Mouse (Mus musculus) embryonic facial prominence, embryonic 11.5 days (tissue): Measurements from ENCODE around the gene Lpar5. TPM values are rescaled to one million over a fixed set of nuclear protein-coding genes. Genes with fewer than 3 reads are reported as not detected.

Experiments
- ATAC-seq: fragments of 200-750 bp; cut with Nextera tagmentation; replicated peaks from 2 replicates; pipeline ENCODE4 v1.8.0; 2017; ENCODE audit warnings: low read depth; ENCODE audit not compliant: insufficient number of reproducible peaks, low FRiP score, low TSS enrichment
- DNase-seq: peaks from one replicate; pipeline ENCODE4 v3.0.0-alpha.2; 2015; ENCODE audit warnings: low spot score
- H3K27ac ChIP-seq: fragments of 300-500 bp; sonication (generic); replicated peaks from 2 replicates; pipeline ENCODE4 v1.5.1; 2014; ENCODE audit warnings: mild to moderate bottlenecking, low read depth, low read length, control low read depth
- H3K27me3 ChIP-seq: fragments of 300-500 bp; sonication (generic); 2 replicates; pipeline ENCODE4 v1.6.1; 2014; ENCODE audit warnings: mild to moderate bottlenecking, low read length, moderate library complexity, mixed read lengths; ENCODE audit not compliant: control insufficient read depth, insufficient read depth
- H3K36me3 ChIP-seq: fragments of 300-500 bp; sonication (generic); replicated peaks from 2 replicates; pipeline ENCODE4 v1.6.1; 2014; ENCODE audit warnings: low read depth, mild to moderate bottlenecking, low read length, moderate library complexity, mixed read lengths; ENCODE audit not compliant: control insufficient read depth, insufficient read depth
- H3K4me1 ChIP-seq: fragments of 300-500 bp; sonication (generic); 2 replicates; pipeline ENCODE4 v1.6.1; 2014; ENCODE audit warnings: low read length, mixed read lengths; ENCODE audit not compliant: control insufficient read depth, insufficient read depth
- H3K4me2 ChIP-seq: fragments of 300-500 bp; sonication (generic); 2 replicates; pipeline ENCODE4 v1.6.1; 2014; ENCODE audit warnings: low read depth, mild to moderate bottlenecking, control low read depth, low read length, moderate library complexity
- H3K4me3 ChIP-seq: fragments of 300-500 bp; sonication (generic); 2 replicates; pipeline ENCODE4 v1.5.1; 2014; ENCODE audit warnings: low read depth, low read length, control low read depth
- H3K9ac ChIP-seq: fragments of 300-500 bp; sonication (generic); replicated peaks from 2 replicates; pipeline ENCODE4 v1.6.1; 2014; ENCODE audit warnings: mild to moderate bottlenecking, control low read depth, low read length
- H3K9me3 ChIP-seq: fragments of 300-500 bp; sonication (generic); replicated peaks from 2 replicates; pipeline ENCODE4 v1.6.1; 2016; ENCODE audit warnings: mild to moderate bottlenecking, low read length, inconsistent platforms, mixed read lengths; ENCODE audit not compliant: control insufficient read depth
- WGBS: fragments of 180-500 bp; shearing (Covaris S2); extraction: QIAGEN DNeasy Blood & Tissue Kit; methylation state at CpG from one replicate; pipeline ENCODE4 v1.1.7; 2014; 5-methylcytosine and 5-hydroxymethylcytosine counted together
- polyA plus RNA-seq: library from polyadenylated mRNA; unstranded; fragments of >200 nt; fragmentation: Nextera tagmentation; extraction: Ambion mirVana; gene quantifications from 2 replicates; pipeline ENCODE4 v1.2.1, GENCODE M21; 2014

The Lpar5 gene
- polyA plus RNA-seq, 1 experiment from 2014 or later: 0.49 TPM

DNA sequence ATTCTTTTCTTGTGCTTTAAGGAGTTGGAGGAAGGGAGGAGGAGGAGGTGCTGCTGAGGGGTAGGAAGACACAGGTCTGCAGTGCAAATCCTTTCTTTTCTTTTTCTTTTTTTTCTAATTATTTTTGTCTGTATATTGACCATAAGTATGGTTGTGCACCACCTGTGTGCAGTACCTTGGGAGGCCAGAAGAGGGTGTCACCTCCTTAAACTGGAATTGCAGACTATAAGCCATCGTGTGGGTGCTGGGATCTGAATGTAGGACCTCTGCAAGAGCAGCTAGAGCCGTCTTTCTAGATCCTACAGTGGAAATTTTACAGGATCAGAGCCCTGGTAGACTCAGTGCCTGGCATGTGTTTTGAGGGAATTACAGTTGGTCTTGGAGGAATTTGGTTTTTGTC is 40.0 kb downstream of the Lpar5 start:
- DNase-seq (no peak), ATAC-seq (no peak)
- Histone ChIP-seq H3K4me1 (no peaks in the 10 kb centered on the region), H3K4me2 (no peak overlapping the region), H3K4me3 (no peak overlapping the region), H3K9ac (no peak overlapping the region), H3K36me3 (peaks cover 50% of the 10 kb centered on the region), H3K27ac (no peak overlapping the region), H3K9me3 (no peaks in the 10 kb centered on the region), H3K27me3 (no peaks in the 10 kb centered on the region)
- WGBS: 93% methylated on average over 2 of the region's 2 CpGs

DNA sequence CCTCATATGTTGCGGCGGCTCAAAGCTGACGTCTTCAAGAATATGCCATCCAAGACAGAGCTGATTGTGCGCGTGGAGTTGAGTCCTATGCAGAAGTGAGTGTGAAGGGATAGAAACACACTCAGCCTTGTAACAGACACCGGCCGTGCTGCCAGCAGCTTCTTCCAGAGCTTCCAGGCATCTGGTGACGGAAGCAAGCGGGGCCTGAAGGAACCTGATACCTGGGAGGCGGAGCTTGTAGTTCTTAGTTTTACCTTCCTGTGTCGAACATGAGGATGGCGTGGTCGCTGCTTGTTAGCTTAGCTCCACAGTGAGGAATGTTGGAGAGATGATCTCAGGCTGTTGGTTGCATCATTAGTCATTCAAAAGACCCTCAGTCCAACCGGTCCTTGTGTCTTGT is 41.7 kb downstream of the Lpar5 start:
- no peak for ATAC-seq
- peak; percentile 38 for DNase-seq
- Histone ChIP-seq H3K4me2 (no peak overlapping the region), H3K36me3 (peaks cover 54% of the 10 kb centered on the region), H3K9ac (no peak overlapping the region), H3K27me3 (no peaks in the 10 kb centered on the region), H3K4me1 (no peaks in the 10 kb centered on the region), H3K4me3 (no peak overlapping the region), H3K9me3 (no peaks in the 10 kb centered on the region), H3K27ac (no peak overlapping the region)
- 63% methylated on average over 14 of the region's 14 CpGs for whole genome bisulfite sequencing

- no peaks in the 10 kb centered on the region for H3K27me3 ChIP-seq
- WGBS: 91% methylated on average over 7 of the region's 7 CpGs
These were observed 43.2 kb downstream of the Lpar5 start for GRCm38 (mm10) chr6:125110927-125111326.

GRCm38 (mm10) chr6:125112553-125112952 is 44.8 kb downstream of the Lpar5 start:
- DNase-seq (no peak), ATAC-seq (no peak)
- peaks cover 44% of the 10 kb centered on the region for H3K36me3 ChIP-seq
- no peak overlapping the region for H3K9ac ChIP-seq
- H3K27ac ChIP-seq: no peak overlapping the region
- no peaks in the 10 kb centered on the region for H3K9me3 ChIP-seq
- no peaks in the 10 kb centered on the region for H3K27me3 ChIP-seq
- H3K4me3 ChIP-seq: no peak overlapping the region
- WGBS: 94% methylated on average over 11 of the region's 11 CpGs
- H3K4me2 ChIP-seq: no peak overlapping the region
- no peaks in the 10 kb centered on the region for H3K4me1 ChIP-seq

More at GRCm38 (mm10) chr6:125110927-125111326, 43.2 kb downstream of the Lpar5 start:
- Histone ChIP-seq H3K4me2 (no peak overlapping the region), H3K9me3 (no peaks in the 10 kb centered on the region), H3K27ac (no peak overlapping the region), H3K9ac (no peak overlapping the region), H3K4me3 (no peak overlapping the region), H3K36me3 (peaks cover 50% of the 10 kb centered on the region), H3K4me1 (no peaks in the 10 kb centered on the region)
- no peak for ATAC-seq
- DNase-seq: peak; percentile 48

DNA sequence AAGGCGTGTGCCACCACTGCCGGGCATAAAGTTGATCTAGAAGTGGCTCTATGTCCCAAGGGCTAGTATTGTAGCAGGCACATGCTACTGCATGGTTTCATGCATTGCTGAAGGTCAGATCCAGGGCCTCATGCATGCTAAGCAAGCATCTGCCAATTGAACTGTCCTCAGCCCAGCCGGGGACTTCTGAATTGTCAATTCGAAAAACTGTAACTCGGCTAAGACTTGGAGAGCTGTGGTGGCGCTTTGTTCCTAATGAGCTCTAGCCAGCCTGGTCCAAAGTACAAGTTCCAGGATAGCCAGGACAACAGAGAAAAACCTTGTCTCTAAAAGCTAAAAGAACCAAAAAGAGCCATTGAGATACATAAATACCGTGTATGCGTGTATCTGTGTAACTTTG is 51.7 kb downstream of the Lpar5 start:
- H3K27me3 ChIP-seq: no peaks in the 10 kb centered on the region
- 95% methylated on average over 8 of the region's 8 CpGs for WGBS
- no peak overlapping the region for H3K9ac ChIP-seq
- no peak for ATAC-seq
- H3K4me1 ChIP-seq: no peaks in the 10 kb centered on the region
- H3K4me3 ChIP-seq: no peak overlapping the region
- no peaks in the 10 kb centered on the region for H3K9me3 ChIP-seq
- no peak overlapping the region for H3K27ac ChIP-seq
- DNase-seq: no peak
- H3K36me3 ChIP-seq: peaks cover 41% of the 10 kb centered on the region
- H3K4me2 ChIP-seq: no peak overlapping the region

- Histone ChIP-seq H3K4me3 (no peak overlapping the region), H3K36me3 (peaks cover 14% of the 10 kb centered on the region), H3K9ac (no peak overlapping the region), H3K27ac (no peak overlapping the region), H3K4me2 (no peak overlapping the region), H3K4me1 (no peaks in the 10 kb centered on the region), H3K27me3 (no peaks in the 10 kb centered on the region), H3K9me3 (no peaks in the 10 kb centered on the region)
- DNase-seq (no peak), ATAC-seq (no peak)
- WGBS: 92% methylated on average over 12 of the region's 12 CpGs
These were observed 61.0 kb downstream of the Lpar5 start for GRCm38 (mm10) chr6:125128724-125129123.

GRCm38 (mm10) chr6:125129710-125130402 is 62.1 kb downstream of the Lpar5 start:
- DNase-seq (no peak), ATAC-seq (no peak)
- H3K4me1 ChIP-seq: no peaks in the 10 kb centered on the region
- no peak overlapping the region for H3K4me2 ChIP-seq
- no peaks in the 10 kb centered on the region for H3K27me3 ChIP-seq
- no peak overlapping the region for H3K4me3 ChIP-seq
- no peaks in the 10 kb centered on the region for H3K9me3 ChIP-seq
- peaks cover 10% of the 10 kb centered on the region for H3K36me3 ChIP-seq
- H3K9ac ChIP-seq: no peak overlapping the region
- H3K27ac ChIP-seq: no peak overlapping the region
- WGBS: 90% methylated on average over 20 of the region's 20 CpGs

- Histone ChIP-seq H3K27me3 (no peaks in the 10 kb centered on the region), H3K4me1 (no peaks in the 10 kb centered on the region), H3K9me3 (no peaks in the 10 kb centered on the region), H3K4me2 (peak within 1 kb of the TSS; percentile 79), H3K27ac (peak within 1 kb of the TSS; percentile 82), H3K4me3 (peak within 1 kb of the TSS; percentile 93), H3K9ac (peak within 1 kb of the TSS; percentile 83), H3K36me3 (peaks cover 17% of the 10 kb centered on the region)
- WGBS: under 1% methylated on average over 66 of the region's 66 CpGs
- ATAC-seq (peak; percentile 87), DNase-seq (peak; percentile 97)
These were observed 63.8 kb downstream of the Lpar5 start, which contains the start of gene Nop2 for GRCm38 (mm10) chr6:125131302-125132156. Gene Nop2 (plus strand): TSS chr6:125131909.
